Mouse (Mus musculus) heart, adult 2 months (tissue): ENCODE measurements at regions not wholly inside any gene's neighbourhood (a gene's known extent, or its start where the extent isn't known, plus 50 kb on each side); places are given as distances from the start of the nearest gene placed in this dataset.

ENCODE experiments used
- CTCF ChIP-seq: fragments of 200-600 bp; IDR thresholded peaks from 2 replicates; pipeline ENCODE4 v1.8.1; 2022; ENCODE audit warnings: antibody characterized with exemption, mild to moderate bottlenecking, moderate library complexity
- EP300 ChIP-seq: fragments of 200-500 bp; IDR thresholded peaks from 2 replicates; pipeline ENCODE4 v1.6.1; 2011; ENCODE audit warnings: low read depth, low read length, control low read depth; ENCODE audit not compliant: insufficient read depth
- POLR2A ChIP-seq: fragments of 200-500 bp; IDR thresholded peaks from 2 replicates; pipeline ENCODE4 v1.6.1; 2011; ENCODE audit warnings: mild to moderate bottlenecking, low read depth, low read length, control low read depth; ENCODE audit not compliant: insufficient read depth

DNA sequence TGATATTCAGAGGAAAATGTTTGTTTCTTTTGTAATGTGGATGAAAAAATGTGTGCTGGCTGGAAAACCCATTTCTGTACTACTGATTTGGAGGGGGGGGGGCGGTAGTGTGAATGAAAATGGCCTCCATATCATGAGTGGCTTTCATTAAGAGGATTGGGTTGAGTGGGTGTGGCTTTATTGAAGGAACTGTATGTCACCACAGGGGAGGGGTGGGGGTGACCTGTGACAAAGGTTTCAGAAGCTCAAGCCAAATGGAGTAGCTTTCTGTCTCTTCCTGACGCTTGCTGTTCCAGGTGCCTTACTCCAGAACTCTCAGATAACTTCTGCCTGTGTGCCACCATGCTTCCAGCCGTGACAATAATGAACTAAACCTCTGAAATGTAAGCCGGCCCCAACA lies 242.0 kb upstream of the Gm765 start:
- no peak for TF ChIP-seq CTCF
- TF ChIP-seq EP300, result no peak
- TF ChIP-seq POLR2A, result no peak
